Mouse (Mus musculus) bone marrow macrophage, adult 2 months (primary cell): ENCODE measurements around the gene Eftud2.

Experiments
- CTCF ChIP-seq: IDR thresholded peaks from 2 replicates; pipeline ENCODE4 v1.5.1; 2012; ENCODE audit warnings: low read depth, mild to moderate bottlenecking, low read length, moderate library complexity
- POLR2A ChIP-seq: IDR thresholded peaks from 2 replicates; pipeline ENCODE4 v1.6.1; 2012; ENCODE audit warnings: mild to moderate bottlenecking, low read depth, low read length, borderline replicate concordance

DNA sequence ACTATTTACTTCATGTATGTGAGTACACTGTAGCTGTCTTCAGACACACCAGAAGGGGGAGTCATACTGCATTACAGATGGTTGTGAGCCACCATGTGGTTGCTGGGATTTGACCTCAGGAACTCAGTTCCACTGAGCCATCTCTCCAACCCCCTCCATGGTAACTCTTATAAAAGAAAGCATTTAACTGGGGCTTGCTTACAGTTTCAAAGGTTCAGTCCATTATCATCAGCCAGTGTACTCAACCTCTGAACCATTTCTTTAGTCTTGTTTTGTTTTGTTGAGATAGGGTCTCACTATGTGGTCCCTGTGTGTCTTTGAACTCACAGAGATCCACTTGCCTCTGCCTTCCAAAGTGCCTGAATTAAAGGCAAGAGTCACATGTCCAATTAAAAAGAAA lies 65.9 kb downstream of the Eftud2 start:
- TF ChIP-seq CTCF (no peak), POLR2A (no peak)
